Mouse (Mus musculus): ENCODE results near the gene Mast4.

- TF ChIP-seq POLR2A (IDR thresholded peaks at IDR 0.05; ENCODE audit: extremely low read depth, insufficient read depth, low read length) (no peak), CTCF (IDR thresholded peaks at IDR 0.05; ENCODE audit: low read depth, low read length) (no peak)
These were observed 108.1 kb downstream of the Mast4 start for GRCm38 (mm10) chr13:103225895-103226815.
